Mouse (Mus musculus): ENCODE measurements around the gene Spon1. TPM values are rescaled to one million over a fixed set of nuclear protein-coding genes. Genes with fewer than 3 reads are reported as not detected.

Gene Spon1
- polyA plus RNA-seq, 1 experiment: 0.65 TPM

GRCm38 (mm10) chr7:113850389-113850788 lies 84.6 kb downstream of the Spon1 start:
- peaks cover 4% of the 10 kb centered on the region for H3K4me1 ChIP-seq (ENCODE audit: control insufficient read depth, insufficient read depth, low read length)

GRCm38 (mm10) chr7:113855396-113855795 lies 89.6 kb downstream of the Spon1 start:
- 14% methylated on average over 4 of the region's 4 CpGs for WGBS
- Histone ChIP-seq H3K4me3 (replicated peaks; ENCODE audit: control insufficient read depth, low read depth, low read length) (no peak overlapping the region), H3K27ac (ENCODE audit: control insufficient read depth, insufficient read depth, low read depth, low read length, poor library complexity) (peak overlapping the region; percentile 9; the same call in 1 of the 2 replicates), H3K4me1 (ENCODE audit: control insufficient read depth, insufficient read depth, low read length) (peaks cover 4% of the 10 kb centered on the region)
- TF ChIP-seq CTCF (IDR thresholded peaks at IDR 0.05; ENCODE audit: control insufficient read depth, insufficient read depth, low read length) (no peak), POLR2A (IDR thresholded peaks at IDR 0.05; ENCODE audit: borderline replicate concordance, control insufficient read depth, low read depth, low read length) (no peak)

More at GRCm38 (mm10) chr7:113850389-113850788, 84.6 kb downstream of the Spon1 start:
- 78% methylated on average over 4 of the region's 4 CpGs for whole genome bisulfite sequencing
- H3K4me3 ChIP-seq (replicated peaks; ENCODE audit: control insufficient read depth, low read depth, low read length): no peak overlapping the region
- no peak for TF ChIP-seq POLR2A (IDR thresholded peaks at IDR 0.05; ENCODE audit: borderline replicate concordance, control insufficient read depth, low read depth, low read length)
- TF ChIP-seq CTCF (IDR thresholded peaks at IDR 0.05; ENCODE audit: control insufficient read depth, insufficient read depth, low read length): no peak
- no peak overlapping the region for H3K27ac ChIP-seq (ENCODE audit: control insufficient read depth, insufficient read depth, low read depth, low read length, poor library complexity)

GRCm38 (mm10) chr7:113856067-113856466 lies 90.3 kb downstream of the Spon1 start:
- TF ChIP-seq POLR2A (IDR thresholded peaks at IDR 0.05; ENCODE audit: borderline replicate concordance, control insufficient read depth, low read depth, low read length): no peak
- TF ChIP-seq CTCF (IDR thresholded peaks at IDR 0.05; ENCODE audit: control insufficient read depth, insufficient read depth, low read length): no peak
- H3K4me1 ChIP-seq (ENCODE audit: control insufficient read depth, insufficient read depth, low read length): peaks cover 4% of the 10 kb centered on the region
- H3K27ac ChIP-seq (ENCODE audit: control insufficient read depth, insufficient read depth, low read depth, low read length, poor library complexity): peak overlapping the region; percentile 9; the same call in 1 of the 2 replicates
- 15% methylated on average over 3 of the region's 3 CpGs for WGBS
- H3K4me3 ChIP-seq (replicated peaks; ENCODE audit: control insufficient read depth, low read depth, low read length): no peak overlapping the region

GRCm38 (mm10) chr7:113859480-113859881 lies 93.7 kb downstream of the Spon1 start:
- Histone ChIP-seq H3K4me1 (ENCODE audit: control insufficient read depth, insufficient read depth, low read length) (peaks cover 5% of the 10 kb centered on the region; the same call in 1 of the 2 replicates), H3K27ac (ENCODE audit: control insufficient read depth, insufficient read depth, low read depth, low read length, poor library complexity) (no peak overlapping the region), H3K4me3 (replicated peaks; ENCODE audit: control insufficient read depth, low read depth, low read length) (no peak overlapping the region)
- TF ChIP-seq POLR2A (IDR thresholded peaks at IDR 0.05; ENCODE audit: borderline replicate concordance, control insufficient read depth, low read depth, low read length) (no peak), CTCF (IDR thresholded peaks at IDR 0.05; ENCODE audit: control insufficient read depth, insufficient read depth, low read length) (no peak)
- WGBS: 91% methylated on average over 5 of the region's 5 CpGs

GRCm38 (mm10) chr7:113861964-113862363 lies 96.2 kb downstream of the Spon1 start:
- Histone ChIP-seq H3K4me1 (ENCODE audit: control insufficient read depth, insufficient read depth, low read length) (peaks cover 2% of the 10 kb centered on the region; the same call in 1 of the 2 replicates), H3K27ac (ENCODE audit: control insufficient read depth, insufficient read depth, low read depth, low read length, poor library complexity) (no peak overlapping the region), H3K4me3 (replicated peaks; ENCODE audit: control insufficient read depth, low read depth, low read length) (no peak overlapping the region)
- TF ChIP-seq CTCF (IDR thresholded peaks at IDR 0.05; ENCODE audit: control insufficient read depth, insufficient read depth, low read length): no peak
- TF ChIP-seq POLR2A (IDR thresholded peaks at IDR 0.05; ENCODE audit: borderline replicate concordance, control insufficient read depth, low read depth, low read length): no peak
- WGBS: 58% methylated on average over 4 of the region's 4 CpGs

GRCm38 (mm10) chr7:113872846-113873245 lies 107.0 kb downstream of the Spon1 start:
- TF ChIP-seq POLR2A (IDR thresholded peaks at IDR 0.05; ENCODE audit: borderline replicate concordance, control insufficient read depth, low read depth, low read length): no peak
- TF ChIP-seq CTCF (IDR thresholded peaks at IDR 0.05; ENCODE audit: control insufficient read depth, insufficient read depth, low read length): no peak
- H3K27ac ChIP-seq (ENCODE audit: control insufficient read depth, insufficient read depth, low read depth, low read length, poor library complexity): no peak overlapping the region
- no peak overlapping the region for H3K4me3 ChIP-seq (replicated peaks; ENCODE audit: control insufficient read depth, low read depth, low read length)
- no peaks in the 10 kb centered on the region for H3K4me1 ChIP-seq (ENCODE audit: control insufficient read depth, insufficient read depth, low read length)
- 91% methylated on average over 1 of the region's 1 CpGs for WGBS

GRCm38 (mm10) chr7:113877451-113877850 lies 111.7 kb downstream of the Spon1 start:
- no peak overlapping the region for H3K4me3 ChIP-seq (replicated peaks; ENCODE audit: control insufficient read depth, low read depth, low read length)
- H3K27ac ChIP-seq (ENCODE audit: control insufficient read depth, insufficient read depth, low read depth, low read length, poor library complexity): no peak overlapping the region
- TF ChIP-seq CTCF (IDR thresholded peaks at IDR 0.05; ENCODE audit: control insufficient read depth, insufficient read depth, low read length): no peak
- no peak for TF ChIP-seq POLR2A (IDR thresholded peaks at IDR 0.05; ENCODE audit: borderline replicate concordance, control insufficient read depth, low read depth, low read length)
- H3K4me1 ChIP-seq (ENCODE audit: control insufficient read depth, insufficient read depth, low read length): no peaks in the 10 kb centered on the region
- 82% methylated on average over 4 of the region's 4 CpGs for WGBS

GRCm38 (mm10) chr7:113877926-113878325 lies 112.1 kb downstream of the Spon1 start:
- no peak overlapping the region for H3K4me3 ChIP-seq (replicated peaks; ENCODE audit: control insufficient read depth, low read depth, low read length)
- no peaks in the 10 kb centered on the region for H3K4me1 ChIP-seq (ENCODE audit: control insufficient read depth, insufficient read depth, low read length)
- 71% methylated on average over 5 of the region's 5 CpGs for WGBS
- no peak overlapping the region for H3K27ac ChIP-seq (ENCODE audit: control insufficient read depth, insufficient read depth, low read depth, low read length, poor library complexity)
- TF ChIP-seq CTCF (IDR thresholded peaks at IDR 0.05; ENCODE audit: control insufficient read depth, insufficient read depth, low read length) (no peak), POLR2A (IDR thresholded peaks at IDR 0.05; ENCODE audit: borderline replicate concordance, control insufficient read depth, low read depth, low read length) (no peak)

- Histone ChIP-seq H3K4me1 (ENCODE audit: control insufficient read depth, insufficient read depth, low read length) (no peaks in the 10 kb centered on the region; the same call in 1 of the 2 replicates), H3K27ac (ENCODE audit: control insufficient read depth, insufficient read depth, low read depth, low read length, poor library complexity) (no peak overlapping the region), H3K4me3 (replicated peaks; ENCODE audit: control insufficient read depth, low read depth, low read length) (no peak overlapping the region)
- WGBS: 76% methylated on average over 7 of the region's 7 CpGs
- TF ChIP-seq POLR2A (IDR thresholded peaks at IDR 0.05; ENCODE audit: borderline replicate concordance, control insufficient read depth, low read depth, low read length): no peak
- no peak for TF ChIP-seq CTCF (IDR thresholded peaks at IDR 0.05; ENCODE audit: control insufficient read depth, insufficient read depth, low read length)
Observed at GRCm38 (mm10) chr7:113879085-113879501, 113.3 kb downstream of the Spon1 start.
